Mouse (Mus musculus) ovary, postnatal 14 days (tissue): ENCODE measurements around the gene Slc2a12.

Experiments used
- DNase-seq: peaks from one replicate; pipeline ENCODE4 v3.0.0; 2022; ENCODE audit warnings: low spot score

Slc2a12 gene

GRCm38 (mm10) chr10:22644853-22645491 lies at the start of gene Slc2a12:
Slc2a12 (plus strand) TSS chr10:22645011.
- DNase-seq = peak; percentile 46

DNA sequence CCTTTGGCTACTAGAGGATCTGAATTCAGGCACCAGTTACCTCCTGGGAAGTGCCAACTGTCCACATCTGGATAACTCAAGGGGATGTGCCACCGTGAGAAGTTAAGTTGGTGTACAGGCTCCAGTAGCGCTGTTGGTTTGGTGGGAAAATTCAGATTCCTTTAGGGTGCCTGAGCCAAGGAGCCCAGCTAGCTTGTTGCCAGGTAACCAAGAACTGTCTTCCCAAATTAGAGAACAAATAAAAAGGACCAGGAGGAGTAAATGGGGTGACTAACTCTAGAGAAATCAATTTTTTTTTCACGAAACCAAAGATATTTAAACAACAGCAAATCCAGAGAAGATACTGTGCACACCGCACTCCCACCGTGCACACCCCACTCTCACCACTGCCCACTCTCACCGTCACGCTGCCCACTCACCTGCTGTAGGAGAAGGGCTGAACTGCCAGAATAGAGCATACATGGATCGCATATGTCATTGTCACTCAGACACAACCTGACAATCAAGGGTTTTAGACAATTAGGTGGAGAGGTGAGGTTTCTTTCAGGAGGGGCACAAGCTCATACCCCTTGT lies 45.8 kb upstream of the Slc2a12 start:
- no peak for DNase-seq

DNA sequence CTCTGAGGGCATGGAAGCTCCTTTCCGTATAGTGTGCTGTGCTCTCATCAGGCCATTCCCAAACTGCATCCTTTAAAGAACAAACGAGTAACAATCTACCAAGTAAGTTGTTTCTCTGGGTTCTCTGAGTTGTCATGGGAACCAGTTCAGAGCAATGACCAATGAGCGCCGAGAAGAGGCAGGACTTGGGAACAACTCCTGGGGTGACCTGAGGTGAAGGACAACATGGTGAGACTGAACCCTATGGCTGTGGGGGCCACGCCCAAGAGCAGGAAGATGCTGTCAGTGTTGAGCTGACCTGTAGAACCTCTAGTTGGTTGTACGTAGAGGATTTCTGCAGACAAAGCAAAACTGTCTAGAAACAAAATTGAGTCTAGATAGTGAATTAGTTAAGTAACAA lies 43.8 kb upstream of the Slc2a12 start:
- no peak for DNase-seq

- DNase-seq = no peak
These were observed 40.0 kb upstream of the Slc2a12 start for GRCm38 (mm10) chr10:22604801-22605200.

GRCm38 (mm10) chr10:22608273-22608672 lies 36.5 kb upstream of the Slc2a12 start:
- DNase-seq = no peak

GRCm38 (mm10) chr10:22608799-22609357 lies 35.9 kb upstream of the Slc2a12 start:
- DNase-seq = peak; percentile 31

- DNase-seq = no peak
These were observed 31.5 kb upstream of the Slc2a12 start for GRCm38 (mm10) chr10:22613301-22613700.

DNA sequence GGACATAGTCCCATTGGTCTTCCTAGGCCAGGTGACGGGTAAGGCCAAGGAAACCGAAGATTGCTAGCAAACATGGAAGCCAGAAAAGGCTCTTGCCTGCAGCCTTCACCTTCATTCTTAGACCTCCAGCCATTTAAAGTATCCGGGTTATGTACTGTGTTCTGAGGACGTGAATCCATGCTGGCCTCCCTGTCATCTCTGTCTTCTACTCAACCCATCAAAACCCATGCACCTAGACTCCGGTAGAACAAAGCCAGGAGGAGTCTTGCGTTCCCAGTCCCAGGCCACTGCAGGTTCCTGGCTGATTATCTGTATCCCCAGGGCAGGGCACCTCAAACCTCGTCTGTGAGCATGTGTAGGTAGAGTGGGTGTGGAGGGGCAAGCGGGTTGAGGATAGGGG lies 30.3 kb upstream of the Slc2a12 start:
- no peak for DNase-seq

DNA sequence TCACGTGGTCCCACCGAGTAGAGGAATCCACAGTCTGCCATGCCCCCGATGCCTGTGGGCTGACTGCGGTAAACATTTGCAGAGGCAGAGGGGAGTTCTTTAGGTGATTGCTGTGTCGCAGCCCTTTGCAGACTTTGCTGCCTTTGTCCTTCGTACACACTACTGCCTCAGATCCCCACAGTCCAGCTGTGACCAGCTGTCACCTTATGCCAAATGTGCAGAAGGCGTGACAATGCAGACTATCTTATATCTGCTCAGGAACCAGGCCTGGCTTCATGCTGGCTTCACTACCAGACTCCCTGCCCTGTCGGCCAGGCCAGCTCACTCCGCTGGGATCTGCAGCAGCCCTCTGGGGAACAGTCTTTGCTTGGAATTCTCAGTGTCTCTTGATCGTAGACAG lies 29.5 kb upstream of the Slc2a12 start:
- DNase-seq = no peak

- no peak for DNase-seq
These were observed 26.0 kb upstream of the Slc2a12 start for GRCm38 (mm10) chr10:22618842-22619241.

DNA sequence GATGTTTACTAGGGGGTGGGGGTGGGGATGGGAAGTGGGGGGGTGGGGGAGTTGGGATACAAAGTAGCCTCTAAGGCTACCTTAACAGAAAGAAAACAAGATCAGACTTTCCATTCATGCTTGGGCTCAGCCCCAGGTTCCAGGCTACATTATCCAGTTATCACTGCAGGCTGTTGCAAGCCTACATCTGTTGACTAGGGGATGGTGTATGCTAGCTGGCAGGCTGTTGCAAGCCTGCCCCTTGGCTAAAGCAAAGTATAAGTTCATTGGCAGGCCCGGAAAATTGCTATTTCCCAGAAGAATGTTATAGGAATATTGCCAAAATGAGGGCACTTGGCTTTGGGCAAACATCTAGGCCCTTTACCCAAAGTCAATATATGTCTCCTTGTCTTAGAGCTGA lies 16.0 kb upstream of the Slc2a12 start:
- no peak for DNase-seq

GRCm38 (mm10) chr10:22631103-22631502 lies 13.7 kb upstream of the Slc2a12 start:
- DNase-seq = no peak

GRCm38 (mm10) chr10:22631528-22631927 lies 13.3 kb upstream of the Slc2a12 start:
- no peak for DNase-seq

GRCm38 (mm10) chr10:22631956-22632355 lies 12.9 kb upstream of the Slc2a12 start:
- DNase-seq = no peak

- DNase-seq = no peak
These were observed 11.2 kb upstream of the Slc2a12 start for GRCm38 (mm10) chr10:22633406-22634306.

DNA sequence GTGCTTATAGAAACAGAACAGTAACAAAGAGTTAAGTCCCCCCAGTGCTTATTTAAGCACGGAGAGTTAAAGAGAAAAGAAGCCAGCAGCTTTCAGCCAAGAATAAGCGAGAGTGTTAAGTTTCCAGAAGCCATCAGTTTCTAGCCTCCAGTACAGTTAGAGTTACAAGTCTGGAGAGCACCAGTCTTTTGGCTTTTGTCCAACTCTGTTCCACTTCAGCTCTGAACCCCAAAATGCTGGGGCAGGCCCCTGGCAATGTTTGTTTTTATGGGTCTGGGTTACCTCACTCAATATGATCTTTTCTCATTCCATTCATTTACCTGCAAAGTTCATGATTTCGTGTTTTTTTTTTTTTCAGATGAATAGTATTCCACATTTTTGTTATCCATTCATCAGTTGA lies 7.6 kb upstream of the Slc2a12 start:
- no peak for DNase-seq

- DNase-seq = no peak
These were observed 640 bp upstream of the Slc2a12 start for GRCm38 (mm10) chr10:22644171-22644570.

GRCm38 (mm10) chr10:22648702-22649101 lies 3.9 kb downstream of the Slc2a12 start:
- DNase-seq = no peak

DNA sequence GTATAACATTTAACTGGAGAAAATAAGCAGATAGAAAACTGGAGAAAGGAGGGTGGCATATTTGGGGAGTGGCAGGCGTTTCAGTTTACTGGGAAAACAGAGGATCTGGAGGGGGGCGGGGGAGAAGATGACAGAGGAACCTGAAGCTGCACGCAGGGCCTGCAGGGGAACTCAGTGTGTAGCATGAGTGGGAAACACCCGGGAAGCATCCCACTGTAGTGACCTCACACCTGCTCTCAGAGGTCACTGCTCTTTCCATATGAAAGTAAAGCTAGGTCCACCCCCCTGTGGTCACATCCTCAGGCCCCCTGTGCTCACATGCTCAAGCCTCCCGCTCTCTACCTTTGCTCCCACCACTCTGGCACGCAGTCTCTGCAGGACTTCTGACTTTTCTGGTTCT lies 9.0 kb downstream of the Slc2a12 start:
- no peak for DNase-seq

- no peak for DNase-seq
These were observed 13.9 kb downstream of the Slc2a12 start for GRCm38 (mm10) chr10:22658534-22659385.

GRCm38 (mm10) chr10:22659386-22659725 lies 14.5 kb downstream of the Slc2a12 start:
- DNase-seq = no peak
